Mouse (Mus musculus) myocyte (in vitro differentiated cells): ENCODE data around the gene Ntrk3.

Experiments
- CEBPB ChIP-seq: IDR thresholded peaks from 2 replicates; pipeline ENCODE4 v1.6.1; 2011; ENCODE audit warnings: mild to moderate bottlenecking, moderate library complexity; ENCODE audit not compliant: poor library complexity, insufficient read depth, severe bottlenecking
- MYOD1 ChIP-seq, 3 experiments: IDR thresholded peaks; one replicate each; pipeline ENCODE4 v1.6.1; 2011; ENCODE audit warnings: control low read depth in 2 of 3, low read depth in 2 of 3, mild to moderate bottlenecking in 2 of 3, moderate library complexity in 1 of 3; ENCODE audit not compliant: insufficient read length in 2 of 3, control insufficient read depth in 1 of 3
- POLR2A ChIP-seq: IDR thresholded peaks from one replicate; pipeline ENCODE4 v1.6.1; 2011; ENCODE audit warnings: low read depth, mild to moderate bottlenecking, control low read depth, moderate library complexity; ENCODE audit not compliant: insufficient read length
- TCF12 ChIP-seq: IDR thresholded peaks from one replicate; pipeline ENCODE4 v1.6.1; 2011; ENCODE audit warnings: mild to moderate bottlenecking, control low read depth; ENCODE audit not compliant: poor library complexity, insufficient read depth, severe bottlenecking
- USF1 ChIP-seq: IDR thresholded peaks from one replicate; pipeline ENCODE4 v1.6.1; 2011; ENCODE audit warnings: low read depth, mild to moderate bottlenecking, control low read depth, moderate library complexity

GRCm38 (mm10) chr7:78668916-78669315 is 68.9 kb downstream of the Ntrk3 start:
- TF ChIP-seq POLR2A (no peak), CEBPB (no peak), MYOD1 (IDR thresholded peaks at IDR 0.05; ENCODE audit: control insufficient read depth in 1 of 3, insufficient read length in 2 of 3, low read depth in 2 of 3) (no peak), USF1 (no peak), TCF12 (no peak)
